Mouse (Mus musculus) natural killer cell, adult 2 months (primary cell): ENCODE data around the gene Proser2.
A peak's percentile ranks its signal among the peaks of the same experiment; 100 is the strongest.

ENCODE experiments used
- DNase-seq, 2 experiments: peaks; one replicate each; pipeline ENCODE4 v3.0.0; 2022; ENCODE audit warnings: low spot score in 2 of 2

Proser2 gene

GRCm38 (mm10) chr2:6129555-6130355 is at the start of gene Proser2:
TSS of gene Proser2 (minus strand) at chr2:6130211.
- DNase-seq, result peak in 1 of 2 experiments; percentile 1

DNA sequence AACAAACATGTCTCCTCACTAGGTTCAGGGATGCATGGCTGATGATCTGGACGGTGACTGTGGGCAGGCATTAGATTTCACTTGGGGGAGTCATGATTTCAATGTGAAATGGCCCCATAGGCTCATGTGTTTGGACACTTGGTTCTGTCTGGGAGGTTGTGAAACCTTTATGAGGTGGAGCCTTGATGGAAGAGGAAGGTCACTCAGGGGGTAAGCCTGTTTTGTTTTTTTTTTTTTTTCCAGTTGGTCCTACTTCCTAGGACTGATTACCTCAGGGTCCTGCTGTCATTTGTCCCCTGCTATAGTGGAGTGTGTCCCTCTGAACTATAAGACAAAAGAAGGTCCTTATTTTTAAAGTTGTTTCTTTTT is 49.7 kb upstream of the Proser2 start:
- DNase-seq, result no peak

- no peak for DNase-seq
Measured at GRCm38 (mm10) chr2:6178901-6179748, 49.1 kb upstream of the Proser2 start.

DNA sequence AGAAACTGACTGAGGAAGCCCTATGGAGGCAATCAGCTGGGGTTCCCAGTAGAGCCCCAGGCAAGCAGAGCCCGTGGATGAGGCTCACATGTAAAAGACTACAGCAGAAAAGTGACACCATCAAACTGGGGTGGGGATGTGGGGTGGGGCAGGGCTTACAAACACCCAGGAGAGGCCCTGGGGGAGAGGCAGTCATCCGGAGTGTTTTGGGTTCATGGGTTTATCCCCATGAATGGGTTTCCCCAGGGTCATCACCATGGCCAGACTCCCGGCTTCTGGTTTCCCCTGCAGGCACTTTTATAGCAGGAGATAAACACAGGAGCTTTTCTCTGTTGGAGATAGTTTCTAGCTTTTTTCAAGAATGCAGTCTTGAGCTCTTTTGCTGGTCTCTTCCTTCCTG is 43.0 kb upstream of the Proser2 start:
- DNase-seq, result no peak

- no peak for DNase-seq
Measured at GRCm38 (mm10) chr2:6168560-6168959, 38.5 kb upstream of the Proser2 start.

- peak; percentile 9 to 48 for DNase-seq
Measured at GRCm38 (mm10) chr2:6167843-6168558, 38.0 kb upstream of the Proser2 start.

GRCm38 (mm10) chr2:6165771-6166170 is 35.8 kb upstream of the Proser2 start:
- no peak for DNase-seq

- DNase-seq, result no peak
Measured at GRCm38 (mm10) chr2:6164606-6165290, 34.7 kb upstream of the Proser2 start.

DNA sequence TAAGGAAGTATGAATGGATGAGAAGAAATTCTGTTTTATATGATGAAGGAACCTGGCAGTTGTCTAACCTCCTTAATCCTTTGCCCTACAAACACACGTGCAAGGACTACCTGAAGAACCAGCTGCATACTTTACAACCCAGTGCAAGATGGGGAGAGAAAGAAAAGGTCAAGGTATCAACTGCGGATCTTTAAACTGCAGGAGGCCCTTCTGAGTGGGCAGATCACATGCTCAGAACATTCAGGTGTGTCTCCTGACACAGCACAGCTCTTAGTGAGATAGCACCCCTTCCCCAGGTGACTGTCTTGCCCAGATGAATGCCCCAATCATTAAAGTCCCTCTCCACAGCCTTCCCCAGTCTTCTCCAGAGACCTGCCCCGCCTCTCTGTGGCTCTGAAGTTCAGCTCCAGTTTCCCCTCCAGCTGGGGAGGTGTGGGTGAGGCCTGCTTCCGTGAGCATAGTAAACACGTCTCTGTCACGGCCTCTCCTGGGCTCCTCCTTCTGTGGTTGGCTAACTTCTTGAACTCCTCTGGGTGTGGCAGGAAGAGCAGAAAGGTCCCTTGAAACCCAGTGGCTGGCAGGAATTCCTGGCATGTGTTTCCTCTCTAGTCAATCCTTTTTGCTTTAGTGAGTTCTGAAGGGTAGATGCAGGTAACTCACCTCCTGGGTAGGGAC is 32.5 kb upstream of the Proser2 start:
- DNase-seq, result peak in 1 of 2 experiments; percentile 11

DNA sequence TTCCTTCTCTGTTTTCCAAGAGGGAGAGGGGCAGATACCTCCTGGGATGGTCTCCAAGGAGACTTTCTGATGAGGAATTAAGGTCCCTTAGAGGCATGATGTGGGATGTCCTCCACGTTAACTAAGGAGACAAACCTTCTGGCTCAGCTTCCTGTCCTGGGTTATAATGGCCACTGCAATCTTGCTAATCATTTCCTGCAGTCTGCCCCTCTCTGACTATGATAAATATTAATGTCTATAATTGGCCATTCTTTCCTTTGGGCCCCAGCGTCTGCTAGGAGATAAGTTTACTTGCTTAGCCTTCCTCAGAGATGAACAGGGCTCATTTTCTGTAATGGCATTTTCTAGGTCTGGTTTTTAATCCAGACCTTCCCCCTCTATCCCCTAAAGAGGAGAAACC is 29.7 kb upstream of the Proser2 start:
- DNase-seq, result no peak

- no peak for DNase-seq
Measured at GRCm38 (mm10) chr2:6159219-6159618, 29.2 kb upstream of the Proser2 start.

DNA sequence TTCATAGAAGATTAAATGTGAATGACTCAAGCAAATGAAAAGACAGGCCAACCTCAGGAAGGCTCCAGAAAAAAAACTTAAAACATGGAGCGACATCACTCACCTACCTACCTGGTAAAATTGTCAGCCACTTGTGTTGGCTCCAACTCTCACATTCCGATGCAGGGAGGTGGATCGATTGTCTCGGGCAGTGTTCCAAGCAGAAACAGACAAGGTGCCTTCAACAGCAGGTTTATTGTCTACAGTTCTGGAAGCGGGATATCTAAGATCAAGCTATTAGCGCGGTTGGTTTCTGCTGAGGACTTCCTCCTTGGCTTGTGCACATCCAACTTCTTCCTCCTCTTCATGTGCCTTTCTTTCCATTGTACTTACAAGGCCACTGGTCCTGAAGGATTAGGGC is 27.6 kb upstream of the Proser2 start:
- DNase-seq, result no peak

DNA sequence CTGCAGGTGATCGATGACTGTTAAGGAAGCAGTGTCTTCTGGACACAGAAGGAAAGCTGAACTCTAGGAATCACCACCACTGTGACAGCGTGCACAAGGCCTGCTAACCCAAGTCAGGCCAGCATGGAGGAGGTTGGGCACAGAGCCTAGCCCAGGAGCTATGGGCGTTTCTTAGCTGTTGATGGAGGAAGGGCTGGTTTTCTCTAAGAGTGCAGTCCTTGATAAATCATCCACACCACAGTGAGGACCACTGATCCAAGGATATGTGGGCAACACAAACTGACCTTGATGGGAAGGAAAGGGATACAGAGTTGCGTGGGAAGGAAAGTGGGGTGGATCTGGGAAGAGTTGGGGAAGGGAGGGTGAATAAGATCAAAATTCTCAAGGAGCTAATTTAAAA is 27.2 kb upstream of the Proser2 start:
- no peak for DNase-seq

- no peak for DNase-seq
Measured at GRCm38 (mm10) chr2:6149801-6150200, 19.8 kb upstream of the Proser2 start.

GRCm38 (mm10) chr2:6146901-6147300 is 16.9 kb upstream of the Proser2 start:
- no peak for DNase-seq

DNA sequence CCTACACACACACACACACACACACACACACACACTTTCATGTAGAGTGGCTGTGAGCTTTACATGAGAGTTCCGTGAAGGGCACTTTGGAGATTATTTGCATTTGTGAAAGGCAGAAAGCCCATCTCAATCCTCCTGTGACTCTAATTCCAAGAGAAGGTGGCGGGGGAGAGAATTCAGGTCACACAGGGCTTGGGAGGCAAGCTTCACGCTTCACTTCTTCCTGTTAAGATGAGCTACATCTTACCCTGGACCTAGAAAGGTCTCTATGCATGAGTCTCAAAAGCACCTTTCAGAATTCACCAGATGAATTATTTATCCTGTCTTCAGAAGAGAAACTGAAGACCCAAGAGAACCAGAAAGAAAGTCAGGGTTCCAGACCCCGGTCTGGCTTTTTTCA is 16.2 kb upstream of the Proser2 start:
- DNase-seq, result no peak

GRCm38 (mm10) chr2:6145611-6146010 is 15.6 kb upstream of the Proser2 start:
- DNase-seq, result no peak

DNA sequence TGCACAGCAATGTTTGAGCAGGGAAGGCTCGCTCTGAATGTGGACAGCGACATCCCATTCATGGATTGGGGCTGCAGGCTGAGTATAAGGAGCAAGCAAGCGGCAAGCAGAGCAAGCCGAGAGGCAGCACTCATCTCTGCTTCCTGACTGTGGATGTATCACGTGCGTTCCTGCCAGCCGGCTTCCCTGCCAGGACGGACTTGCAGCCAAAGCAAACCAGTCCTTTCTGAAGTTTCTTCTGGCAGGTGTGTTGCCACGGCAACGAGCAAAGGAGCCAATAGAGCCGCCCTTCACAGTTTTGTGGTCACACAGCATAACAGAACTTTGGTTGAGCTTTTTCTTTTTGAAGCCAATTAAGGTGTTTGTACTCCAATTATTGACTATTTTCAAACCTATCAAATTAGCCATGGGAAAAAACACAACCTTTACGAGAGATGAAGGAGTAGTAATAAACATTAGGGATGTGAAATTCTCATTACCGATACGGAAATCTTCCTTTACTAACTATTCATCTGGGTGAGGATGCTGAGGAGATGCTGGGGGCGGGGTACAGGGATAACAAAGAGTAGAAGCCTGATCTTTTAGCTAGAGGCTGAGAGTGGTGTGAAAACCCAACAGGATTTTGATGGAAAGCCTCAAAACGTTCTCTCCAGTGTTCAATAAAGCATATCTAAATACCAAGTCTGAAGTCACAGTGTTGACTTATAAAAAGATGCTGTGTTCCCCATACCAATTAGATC is 13.1 kb upstream of the Proser2 start:
- DNase-seq, result no peak

DNA sequence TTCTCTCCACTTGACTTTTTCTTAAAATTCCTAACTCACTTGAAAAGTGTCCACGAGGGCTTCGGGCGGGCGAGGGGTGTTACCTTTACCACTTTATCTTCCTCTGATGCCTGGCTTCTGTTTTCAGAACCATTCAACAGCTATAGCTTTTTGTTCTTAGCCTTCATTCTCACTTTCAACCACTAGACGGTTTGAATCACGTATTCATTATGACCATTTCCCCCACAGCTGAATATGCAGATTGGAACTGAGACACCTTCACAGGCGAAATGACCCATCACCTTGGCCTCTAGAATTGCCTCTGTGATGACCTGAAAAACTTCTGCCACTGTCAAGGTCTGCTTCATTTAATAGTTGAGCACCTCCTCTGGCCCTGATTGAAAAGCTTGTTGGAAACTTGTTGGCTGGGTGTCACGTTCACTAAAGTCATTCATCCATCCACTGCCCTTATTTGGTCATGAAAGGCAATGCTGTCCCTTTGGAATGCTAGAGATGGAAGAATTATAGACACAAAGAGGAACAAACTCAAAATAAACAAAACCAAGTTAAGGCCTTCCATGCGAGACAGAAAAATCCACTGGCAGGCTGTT is 10.7 kb upstream of the Proser2 start:
- no peak for DNase-seq

- DNase-seq, result no peak
Measured at GRCm38 (mm10) chr2:6133871-6134270, 3.9 kb upstream of the Proser2 start.
